Mouse (Mus musculus) regulatory T cell (primary cell): ENCODE data around the gene Plekha5.
"Not testable (repeated sequence)": the region's sequence is repeated elsewhere in the genome, so short reads cannot be mapped to it uniquely, and the experiment has no call there.

Source experiments
- in situ Hi-C: fragments of 300-600 bp; cut with MboI, MseI; formaldehyde crosslinking; loops from one replicate; pipeline ENCODE4 v1.15.1; 2025; ENCODE audit warnings: high pct_unique_total_duplicates

The Plekha5 gene

GRCm38 (mm10) chr6:140488673-140489072 lies 64.8 kb downstream of the Plekha5 start:
- in situ Hi-C loops = no loop called here

GRCm38 (mm10) chr6:140489570-140489969 lies 65.7 kb downstream of the Plekha5 start:
- in situ Hi-C loops = no loop called here

DNA sequence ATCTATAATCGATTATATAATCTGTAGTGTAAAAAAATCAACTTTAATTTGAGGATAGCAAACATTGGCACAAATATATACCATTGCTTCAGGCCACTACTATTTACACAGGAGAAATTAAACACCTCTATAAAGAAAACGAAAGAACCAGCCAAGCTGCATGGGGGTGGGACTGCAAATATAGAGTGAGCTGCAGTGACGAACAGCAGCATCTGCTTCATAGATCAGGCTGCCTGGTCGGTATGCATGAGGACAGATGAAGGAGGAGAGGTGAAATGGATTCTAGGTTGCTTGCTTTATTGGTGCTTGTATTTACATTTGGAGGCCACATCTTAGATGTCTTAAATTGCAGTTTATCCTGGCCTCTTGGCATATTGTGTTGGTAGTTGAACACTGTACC lies 66.4 kb downstream of the Plekha5 start:
- in situ Hi-C loops = no loop called here

- in situ Hi-C loops = no loop called here
Measured at GRCm38 (mm10) chr6:140490921-140491537, 67.2 kb downstream of the Plekha5 start.

DNA sequence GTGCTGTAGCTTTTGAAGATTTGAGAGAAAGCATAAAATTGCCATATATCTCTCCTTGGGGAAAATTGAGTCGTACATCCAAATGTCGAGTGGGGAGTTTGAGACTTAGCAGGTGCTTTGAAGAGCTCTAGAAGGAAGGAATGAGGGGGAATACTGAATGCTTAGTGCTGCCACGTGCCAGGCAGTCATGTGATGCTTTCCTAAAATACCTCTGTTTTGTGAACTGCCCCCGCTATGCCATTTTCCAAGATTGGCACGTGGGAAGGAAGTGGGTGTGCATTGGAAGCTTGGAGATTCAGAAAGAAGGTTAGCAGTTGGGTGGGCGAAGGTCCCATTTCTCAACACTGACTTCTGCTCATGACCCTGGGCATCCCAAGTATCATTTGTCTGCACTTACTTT lies 68.2 kb downstream of the Plekha5 start:
- in situ Hi-C loops = no loop called here

DNA sequence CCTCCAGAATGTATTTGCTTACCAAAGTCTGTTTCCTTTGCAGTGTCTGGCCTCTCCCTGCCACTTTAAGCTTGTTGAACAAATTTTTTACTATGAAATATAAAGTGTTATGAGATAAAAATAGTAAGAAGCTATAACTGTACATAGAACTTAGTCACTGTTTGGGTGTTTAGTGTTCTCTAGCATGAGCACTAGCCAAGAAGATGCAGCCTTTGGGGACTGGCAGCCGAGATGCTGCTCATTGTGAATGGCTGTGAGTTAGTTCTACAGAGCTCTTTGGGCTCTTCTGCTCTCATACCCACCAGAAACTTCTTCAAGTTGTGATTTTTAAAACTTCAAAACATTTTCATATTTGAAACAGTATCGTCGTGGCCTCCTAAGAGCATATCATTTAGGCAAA lies 74.2 kb downstream of the Plekha5 start:
- in situ Hi-C loops = no loop called here

GRCm38 (mm10) chr6:140498958-140499357 lies 75.1 kb downstream of the Plekha5 start:
- in situ Hi-C loops = no loop called here

DNA sequence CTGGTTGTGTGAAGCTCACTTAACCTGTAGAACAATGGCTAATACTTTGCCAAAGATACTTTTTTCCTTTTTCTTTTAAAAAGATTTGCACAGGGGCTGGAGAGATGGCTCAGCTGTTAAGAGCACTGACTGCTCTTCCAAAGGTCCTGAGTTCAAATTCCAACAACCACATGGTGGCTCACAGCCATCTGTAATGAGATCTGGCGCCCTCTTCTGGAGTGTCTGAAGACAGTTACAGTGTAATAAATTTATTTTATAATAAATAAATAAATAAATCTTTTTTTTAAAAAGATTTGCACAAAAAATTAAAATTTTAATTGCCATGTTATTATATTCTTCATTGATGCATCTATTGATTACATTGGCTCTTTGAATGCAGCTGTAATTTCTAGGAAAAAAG lies 77.0 kb downstream of the Plekha5 start:
- in situ Hi-C loops = not testable (repeated sequence)

GRCm38 (mm10) chr6:140501841-140502240 lies 78.0 kb downstream of the Plekha5 start:
- in situ Hi-C loops = no loop called here

DNA sequence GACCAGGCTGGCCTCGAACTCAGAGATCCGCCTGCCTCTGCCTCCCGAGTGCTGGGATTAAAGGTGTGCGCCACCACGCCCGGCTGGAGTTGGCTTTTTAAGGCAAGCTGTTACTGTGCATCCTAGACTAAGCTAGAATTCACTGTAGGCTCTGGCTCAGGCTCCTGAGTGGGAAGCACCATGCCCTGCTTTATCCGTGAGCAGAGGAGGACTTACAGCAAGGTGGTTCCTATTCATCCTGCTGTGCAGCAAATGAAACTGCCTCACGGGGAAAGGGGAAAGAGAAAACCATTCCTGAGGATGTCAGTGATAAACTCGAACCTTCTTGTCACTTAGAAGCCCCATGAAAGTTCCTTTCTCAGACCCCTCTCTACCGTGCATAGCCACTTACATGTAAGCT lies 80.9 kb downstream of the Plekha5 start:
- in situ Hi-C loops = no loop called here

- in situ Hi-C loops = no loop called here
Measured at GRCm38 (mm10) chr6:140507605-140508004, 83.8 kb downstream of the Plekha5 start.

DNA sequence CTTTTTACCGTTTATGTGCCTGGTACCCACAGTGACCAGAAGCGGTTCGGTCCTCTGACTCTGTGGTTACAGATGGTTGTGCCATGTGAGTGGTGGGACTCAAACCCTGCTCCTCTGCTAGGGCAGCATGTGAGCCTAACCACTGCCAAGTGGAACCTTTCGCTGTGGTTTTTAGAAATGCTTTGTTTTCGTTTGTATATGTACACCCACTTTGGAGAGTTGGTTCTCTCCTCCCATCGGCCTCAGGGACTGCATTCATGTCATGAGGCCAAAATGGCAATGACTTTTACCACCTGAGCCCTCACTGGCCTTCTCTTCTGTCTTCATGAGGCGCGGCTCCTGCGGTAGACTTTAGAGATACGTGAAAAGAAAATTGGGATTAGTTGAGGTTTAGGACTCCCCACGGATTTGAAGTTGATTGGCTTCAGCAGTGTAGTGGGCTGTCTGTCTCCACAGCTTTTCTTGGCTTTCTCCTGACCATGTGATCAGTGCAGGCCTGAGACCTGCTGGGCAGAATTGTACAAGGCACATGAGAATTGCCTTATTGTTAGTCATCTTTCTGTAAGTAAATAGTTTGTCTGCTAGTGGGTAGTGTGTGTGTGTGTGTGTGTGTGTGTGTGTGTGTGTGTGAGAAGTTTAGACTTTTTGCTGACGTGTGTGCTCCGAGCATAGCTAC lies 84.8 kb downstream of the Plekha5 start:
- in situ Hi-C loops = no loop called here

DNA sequence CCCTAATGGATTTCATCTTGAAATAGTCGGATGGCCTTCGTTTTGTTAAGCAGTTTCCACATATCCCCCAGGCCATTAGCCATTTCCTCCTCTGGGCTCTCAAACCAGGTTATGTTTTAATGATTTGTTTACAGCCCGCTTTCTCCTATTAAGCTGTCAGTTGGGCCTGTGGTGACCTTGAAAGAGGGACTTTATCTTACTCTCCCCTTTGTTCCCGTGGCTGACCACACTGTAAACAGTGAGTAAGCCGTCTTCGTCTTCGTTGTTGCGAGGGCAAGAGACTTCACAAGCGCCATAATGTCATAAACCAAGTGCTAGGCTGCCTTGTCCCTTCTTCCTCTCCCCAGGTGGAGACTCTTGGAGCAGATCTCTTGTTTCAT lies 85.3 kb downstream of the Plekha5 start:
- in situ Hi-C loops = no loop called here

DNA sequence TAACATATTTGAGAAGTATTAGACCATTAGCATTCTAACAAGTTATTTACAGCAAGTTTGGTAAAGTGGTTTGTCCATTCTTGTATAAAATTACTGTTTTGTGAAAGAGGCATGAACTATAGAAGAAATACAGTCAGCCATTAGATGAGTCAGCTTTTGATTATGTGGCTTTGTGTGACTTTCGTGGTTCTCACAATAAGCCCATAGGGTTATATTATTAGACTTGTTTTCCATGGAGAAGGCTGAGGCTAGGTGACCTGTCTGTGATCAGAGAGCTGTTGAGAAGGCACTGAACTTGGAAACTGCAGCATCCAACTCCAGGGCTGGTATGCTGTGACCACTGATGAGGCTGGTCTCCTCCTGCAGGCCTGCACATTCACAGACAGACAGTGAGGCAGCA lies 88.2 kb downstream of the Plekha5 start:
- in situ Hi-C loops = no loop called here

- in situ Hi-C loops = no loop called here
Measured at GRCm38 (mm10) chr6:140512427-140512826, 88.6 kb downstream of the Plekha5 start.

- in situ Hi-C loops = no loop called here
Measured at GRCm38 (mm10) chr6:140514205-140515110, 90.6 kb downstream of the Plekha5 start.

- in situ Hi-C loops = no loop called here
Measured at GRCm38 (mm10) chr6:140515550-140515949, 91.7 kb downstream of the Plekha5 start.

DNA sequence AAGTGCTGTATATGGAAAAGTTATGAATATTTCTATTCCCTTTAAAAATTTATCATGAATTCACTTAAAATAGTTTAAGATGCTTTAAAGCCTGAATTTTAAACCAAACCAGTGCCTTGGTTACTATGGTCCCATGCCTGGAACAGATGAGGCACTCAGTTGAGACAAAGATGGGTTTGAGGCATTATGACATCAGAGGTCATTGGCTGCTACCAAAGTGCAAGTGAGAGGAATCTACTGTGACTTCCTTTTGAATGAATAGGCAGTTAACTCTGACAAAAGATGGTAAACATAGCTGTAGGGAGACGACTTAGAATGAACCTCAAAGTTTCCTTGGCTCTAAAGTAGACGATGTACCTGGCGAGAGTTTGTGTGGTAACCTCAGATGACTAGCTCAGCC lies 92.3 kb downstream of the Plekha5 start:
- in situ Hi-C loops = no loop called here

DNA sequence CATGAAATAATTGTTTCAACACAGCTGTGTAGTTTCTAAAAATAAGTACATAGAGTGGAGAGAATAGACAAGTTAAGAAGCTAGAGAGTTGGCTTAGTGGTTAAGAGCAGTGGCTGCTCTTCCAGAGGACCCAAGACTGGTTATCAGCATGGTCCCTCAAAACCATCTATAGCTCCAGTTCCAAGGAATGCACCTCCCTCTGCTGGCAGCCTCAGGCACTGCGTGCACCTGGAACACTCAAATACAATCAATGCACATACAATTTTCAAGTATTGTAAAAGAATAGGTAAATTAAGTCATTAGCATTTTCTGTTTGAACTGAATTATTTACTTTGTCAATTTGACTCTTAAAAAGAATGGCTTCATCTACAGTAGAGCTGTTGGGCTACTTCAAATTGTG lies 93.3 kb downstream of the Plekha5 start:
- in situ Hi-C loops = no loop called here

DNA sequence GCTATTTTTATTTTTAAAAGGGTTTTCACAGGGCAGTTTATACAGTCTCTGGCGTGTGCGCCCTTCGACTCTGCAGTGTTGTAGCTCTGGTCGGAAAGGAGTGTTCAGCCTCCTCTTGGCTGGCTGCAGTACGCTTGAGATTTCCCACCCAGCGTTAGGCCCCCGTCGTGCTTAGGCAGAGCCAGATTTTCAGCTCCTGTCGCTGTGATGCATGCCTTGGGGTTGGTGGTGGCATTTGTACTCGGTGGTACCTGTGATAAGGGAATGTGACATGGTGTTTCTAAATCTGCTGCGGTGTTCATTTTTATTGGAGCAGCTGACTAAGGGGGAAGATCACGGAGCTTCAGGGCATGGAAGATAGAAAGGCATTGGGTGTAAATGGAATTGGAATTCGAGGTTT lies 95.2 kb downstream of the Plekha5 start:
- in situ Hi-C loops = no loop called here

DNA sequence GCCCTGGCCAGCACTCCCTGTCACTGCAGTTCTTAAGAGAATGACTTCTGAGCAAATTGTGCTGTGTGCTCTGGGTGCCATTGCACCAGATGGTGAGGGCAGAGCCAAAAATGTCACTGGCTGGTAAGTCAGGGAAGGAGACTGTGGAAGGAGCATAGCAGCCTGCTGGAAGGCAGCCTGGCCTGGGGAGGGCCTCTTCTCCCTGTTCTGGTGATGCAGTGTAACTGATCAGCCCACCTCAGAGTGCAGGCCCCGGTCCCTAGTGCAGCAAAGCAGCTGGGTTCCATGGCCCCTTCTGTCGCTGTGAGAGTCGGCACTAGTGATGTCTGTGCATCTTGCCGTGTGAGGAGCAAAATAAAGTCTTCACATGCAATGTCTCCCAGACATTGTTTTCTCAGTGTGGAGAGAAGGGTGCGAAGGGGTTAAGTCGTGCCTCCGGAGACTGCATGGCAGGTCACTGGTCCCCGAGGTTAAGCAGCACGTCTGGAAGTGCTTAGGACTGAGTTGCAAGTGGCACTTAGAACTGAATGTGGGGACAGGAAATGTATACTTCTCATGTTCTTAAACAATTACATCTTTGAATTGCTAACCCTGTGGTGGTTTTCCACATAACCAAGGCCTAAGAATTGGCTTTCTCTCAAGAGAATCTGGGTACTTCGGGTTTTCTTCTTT lies 95.8 kb downstream of the Plekha5 start:
- in situ Hi-C loops = no loop called here

DNA sequence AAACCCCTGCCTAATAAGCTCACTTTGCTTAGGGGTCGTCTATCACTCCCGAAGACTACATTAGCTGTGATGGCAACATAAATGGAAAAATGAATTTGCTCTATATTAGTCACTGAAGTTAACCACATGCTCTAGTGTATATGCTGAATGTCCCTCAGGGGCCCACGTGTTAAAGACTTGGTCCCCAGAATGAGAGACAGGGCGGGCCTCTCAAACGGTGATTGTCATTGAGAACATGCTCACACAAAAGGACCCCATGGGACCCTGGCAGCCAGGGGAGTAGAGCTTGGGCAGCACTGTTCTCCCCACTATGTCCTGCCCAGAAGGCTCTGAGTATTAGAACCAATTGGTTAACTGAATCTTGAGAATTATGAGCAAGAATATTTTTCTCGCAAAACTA lies 97.1 kb downstream of the Plekha5 start:
- in situ Hi-C loops = no loop called here
